Mouse (Mus musculus): ENCODE data around the gene Ap1b1. TPM values are rescaled to one million over a fixed set of nuclear protein-coding genes. Genes with fewer than 3 reads are reported as not detected.

Gene Ap1b1
- total RNA-seq, 2 experiments from 2014 or later = 23.4 to 46.4 TPM

GRCm38 (mm10) chr11:4983538-4983937 is 3.1 kb upstream of the Ap1b1 start:
- ATAC-seq (replicated peaks; ENCODE audit: poor library complexity, severe bottlenecking) = no peak

- ATAC-seq (replicated peaks; ENCODE audit: poor library complexity, severe bottlenecking) = no peak
Measured at GRCm38 (mm10) chr11:4984249-4984648, 2.4 kb upstream of the Ap1b1 start.

GRCm38 (mm10) chr11:4984799-4985198 is 1.8 kb upstream of the Ap1b1 start:
- no peak for ATAC-seq (replicated peaks; ENCODE audit: poor library complexity, severe bottlenecking)

GRCm38 (mm10) chr11:4987487-4987852 is 846 bp downstream of the Ap1b1 start:
- no peak for ATAC-seq (replicated peaks; ENCODE audit: poor library complexity, severe bottlenecking)

GRCm38 (mm10) chr11:4989187-4989586 is 2.6 kb downstream of the Ap1b1 start:
- peak; percentile 81 for ATAC-seq (replicated peaks; ENCODE audit: poor library complexity, severe bottlenecking)

GRCm38 (mm10) chr11:4992471-4992870 is 5.8 kb downstream of the Ap1b1 start:
- ATAC-seq (replicated peaks; ENCODE audit: poor library complexity, severe bottlenecking) = no peak

- no peak for ATAC-seq (replicated peaks; ENCODE audit: poor library complexity, severe bottlenecking)
Measured at GRCm38 (mm10) chr11:4995676-4996075, 9.1 kb downstream of the Ap1b1 start.

GRCm38 (mm10) chr11:4996621-4997199 is 10.1 kb downstream of the Ap1b1 start:
- no peak for ATAC-seq (replicated peaks; ENCODE audit: poor library complexity, severe bottlenecking)

- no peak for ATAC-seq (replicated peaks; ENCODE audit: poor library complexity, severe bottlenecking)
Measured at GRCm38 (mm10) chr11:4998352-4998751, 11.7 kb downstream of the Ap1b1 start.

- no peak for ATAC-seq (replicated peaks; ENCODE audit: poor library complexity, severe bottlenecking)
Measured at GRCm38 (mm10) chr11:4998762-4999161, 12.1 kb downstream of the Ap1b1 start.

- no peak for ATAC-seq (replicated peaks; ENCODE audit: poor library complexity, severe bottlenecking)
Measured at GRCm38 (mm10) chr11:5000241-5000640, 13.6 kb downstream of the Ap1b1 start.

GRCm38 (mm10) chr11:5002826-5003225 is 16.2 kb downstream of the Ap1b1 start:
- ATAC-seq (replicated peaks; ENCODE audit: poor library complexity, severe bottlenecking) = no peak

- no peak for ATAC-seq (replicated peaks; ENCODE audit: poor library complexity, severe bottlenecking)
Measured at GRCm38 (mm10) chr11:5005528-5005927, 18.9 kb downstream of the Ap1b1 start.

- no peak for ATAC-seq (replicated peaks; ENCODE audit: poor library complexity, severe bottlenecking)
Measured at GRCm38 (mm10) chr11:5007186-5007585, 20.6 kb downstream of the Ap1b1 start.

GRCm38 (mm10) chr11:5008867-5009266 is 22.2 kb downstream of the Ap1b1 start:
- ATAC-seq (replicated peaks; ENCODE audit: poor library complexity, severe bottlenecking) = no peak

- no peak for ATAC-seq (replicated peaks; ENCODE audit: poor library complexity, severe bottlenecking)
Measured at GRCm38 (mm10) chr11:5009354-5010074, 22.9 kb downstream of the Ap1b1 start.

- ATAC-seq (replicated peaks; ENCODE audit: poor library complexity, severe bottlenecking) = no peak
Measured at GRCm38 (mm10) chr11:5010205-5010604, 23.6 kb downstream of the Ap1b1 start.

- ATAC-seq (replicated peaks; ENCODE audit: poor library complexity, severe bottlenecking) = peak; percentile 64
Measured at GRCm38 (mm10) chr11:5011480-5011879, 24.9 kb downstream of the Ap1b1 start.

GRCm38 (mm10) chr11:5012213-5012715 is 25.6 kb downstream of the Ap1b1 start:
- peak; percentile 66 for ATAC-seq (replicated peaks; ENCODE audit: poor library complexity, severe bottlenecking)

- no peak for ATAC-seq (replicated peaks; ENCODE audit: poor library complexity, severe bottlenecking)
Measured at GRCm38 (mm10) chr11:5015720-5016119, 29.1 kb downstream of the Ap1b1 start.

GRCm38 (mm10) chr11:5016286-5016685 is 29.7 kb downstream of the Ap1b1 start:
- no peak for ATAC-seq (replicated peaks; ENCODE audit: poor library complexity, severe bottlenecking)

GRCm38 (mm10) chr11:5017506-5017905 is 30.9 kb downstream of the Ap1b1 start:
- no peak for ATAC-seq (replicated peaks; ENCODE audit: poor library complexity, severe bottlenecking)

Measured in granulocyte monocyte progenitor cell, adult 5-6 weeks (primary cell).